Mouse (Mus musculus): ENCODE data around the gene Cd47.

Cd47 gene

DNA sequence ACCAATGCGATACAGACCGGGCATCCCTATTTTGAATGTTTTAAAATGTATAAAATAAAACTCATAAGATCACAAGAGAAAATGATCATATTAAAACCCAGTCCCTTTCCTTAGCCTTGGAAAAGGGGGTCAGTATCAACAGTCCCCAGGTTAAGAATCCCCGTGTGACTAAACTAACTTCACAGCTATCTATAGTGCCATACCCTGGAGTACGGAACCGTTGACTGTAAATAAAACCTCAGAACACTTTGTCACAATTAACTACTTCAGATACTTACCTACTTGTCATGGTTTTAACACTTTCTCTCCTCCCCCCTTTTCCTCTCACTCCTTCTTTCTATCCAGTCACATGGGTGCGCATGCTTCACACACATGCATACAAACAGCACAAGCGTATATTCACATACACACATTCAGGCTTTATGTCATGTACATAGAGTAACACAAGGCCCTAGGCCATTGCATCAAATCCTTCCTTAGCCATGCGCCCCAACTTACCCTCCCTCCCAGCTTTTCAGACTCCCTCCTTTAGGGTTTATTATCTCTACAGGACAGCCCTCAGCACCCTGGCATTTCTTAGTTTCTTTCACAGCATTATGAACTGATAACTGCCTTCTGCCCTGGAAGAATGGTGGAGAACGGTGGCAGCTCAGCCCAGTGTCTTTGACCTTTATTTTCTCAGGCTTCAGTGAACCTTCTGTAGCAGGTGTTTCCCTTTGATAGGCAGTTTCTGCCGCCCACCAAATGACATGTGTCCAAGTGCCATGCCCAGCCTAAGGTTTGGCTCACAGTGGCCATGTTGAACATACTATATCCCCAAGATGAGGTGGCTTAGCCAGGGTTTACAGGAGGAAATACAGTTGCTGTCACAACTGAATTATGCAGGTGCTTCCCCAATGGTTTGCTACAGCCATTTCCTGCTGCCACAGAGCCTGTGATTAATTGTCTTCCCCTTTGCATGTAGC is at the start of gene Cd47:
Cd47 (plus strand) TSS at position 937 of the 965 bp plus-strand sequence.
- no peak for DNase-seq

DNA sequence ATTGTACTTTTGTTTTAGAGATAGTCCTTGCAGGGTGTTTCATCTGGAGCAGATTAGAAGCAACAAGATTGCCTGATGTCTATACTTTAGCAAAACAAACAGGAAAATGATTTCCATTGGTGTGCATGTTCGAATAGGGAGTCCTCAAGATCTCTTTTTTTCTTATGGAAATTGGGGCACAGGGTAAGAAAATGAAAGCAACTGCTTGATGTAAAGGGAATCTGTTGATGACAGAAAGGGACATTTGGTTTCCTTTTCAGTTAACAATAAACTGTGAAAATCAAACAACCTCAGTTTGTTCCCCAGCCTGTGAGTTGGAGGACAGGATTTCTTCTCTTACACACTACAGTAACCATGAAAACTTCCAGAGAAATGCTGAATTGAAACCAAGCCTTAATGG is 47.4 kb upstream of the Cd47 start:
- DNase-seq: no peak

DNA sequence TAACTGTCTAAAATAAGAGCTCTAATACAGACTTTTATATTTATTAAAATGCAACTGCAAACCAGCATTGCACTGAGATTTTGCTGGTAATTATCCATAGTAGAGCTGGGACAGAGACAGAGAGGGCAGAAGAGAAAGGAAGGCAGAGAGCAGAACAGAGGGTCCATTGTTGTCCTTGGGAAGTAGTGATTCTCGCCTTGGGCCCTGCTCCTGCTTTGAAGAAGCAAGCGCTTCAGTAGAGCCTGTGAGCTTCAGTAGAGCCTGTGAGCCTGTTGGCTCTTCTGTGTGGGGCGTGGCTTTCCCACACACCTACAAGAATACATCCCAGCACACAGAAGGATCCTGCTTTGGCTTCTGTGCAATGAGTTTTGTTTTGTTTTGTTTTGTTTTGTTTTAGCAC is 47.0 kb upstream of the Cd47 start:
- DNase-seq: no peak

DNA sequence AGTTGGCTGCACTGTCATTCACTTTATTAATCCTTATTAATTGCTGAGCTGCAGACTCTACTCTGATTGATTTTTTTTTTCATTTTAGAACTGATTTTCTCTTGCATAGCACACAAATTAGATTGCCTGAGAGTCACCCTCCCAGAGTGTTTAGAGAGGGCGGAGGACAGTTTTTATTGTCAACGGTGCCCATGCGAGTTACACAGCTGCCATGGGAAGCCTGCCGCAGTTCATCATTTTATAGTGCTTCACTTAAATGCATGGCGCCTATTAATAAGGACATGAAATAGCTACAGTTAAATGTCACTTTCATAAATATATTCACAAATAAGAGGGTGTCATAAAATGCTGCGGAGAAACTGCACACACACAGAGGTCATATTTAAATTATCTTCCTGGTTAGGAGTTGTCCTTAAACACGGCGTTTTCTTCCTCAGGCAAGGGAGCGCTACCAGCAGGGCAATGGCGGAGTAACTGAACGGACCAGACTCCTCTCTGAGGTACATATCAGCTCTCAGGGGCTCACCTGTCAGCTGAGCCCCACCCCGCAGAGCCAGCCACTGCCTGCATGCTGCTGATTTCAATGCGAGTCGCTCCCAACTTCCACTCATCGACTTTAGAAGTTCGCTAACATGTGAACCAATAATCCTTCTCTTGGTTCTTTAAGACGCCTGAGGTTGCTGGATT is 39.7 kb upstream of the Cd47 start:
- DNase-seq: no peak

DNA sequence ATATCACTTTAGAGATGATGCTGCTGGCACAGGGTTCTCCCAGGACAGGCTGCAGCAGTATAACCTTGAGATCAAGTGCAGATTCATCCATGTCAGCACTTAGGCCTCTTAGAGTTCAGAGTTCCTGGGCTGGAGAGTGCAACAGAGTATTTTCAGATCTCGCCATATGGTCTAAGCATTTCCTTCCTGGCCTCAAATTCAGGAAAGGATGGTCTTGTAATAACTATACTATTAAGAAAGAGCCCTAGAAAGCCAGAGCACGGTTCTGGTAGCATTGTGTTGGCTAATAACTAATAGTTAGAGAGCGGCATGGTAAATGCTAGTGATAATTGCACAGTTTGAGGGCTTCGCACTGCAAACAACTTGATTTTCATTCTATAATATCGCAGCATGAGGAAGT is 38.4 kb upstream of the Cd47 start:
- no peak for DNase-seq

DNA sequence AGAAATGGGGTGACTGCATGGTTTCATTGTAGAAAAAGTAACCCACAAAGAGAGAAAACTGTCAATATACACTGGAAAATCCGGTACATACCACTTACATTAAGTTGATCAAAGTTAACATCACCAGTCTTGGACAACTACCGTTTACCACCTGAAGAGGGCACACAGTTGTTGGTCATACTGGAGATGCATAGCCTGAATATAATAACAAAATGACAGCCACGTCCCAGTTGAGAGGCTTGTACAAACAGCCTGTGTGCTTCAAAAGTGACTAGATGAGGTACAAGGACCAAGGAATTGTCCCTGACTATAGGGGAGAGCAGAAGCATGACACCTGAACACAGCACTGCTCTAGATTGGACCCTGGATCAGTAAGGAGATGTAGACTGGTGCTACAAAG is 34.0 kb upstream of the Cd47 start:
- DNase-seq: peak; percentile 17

DNA sequence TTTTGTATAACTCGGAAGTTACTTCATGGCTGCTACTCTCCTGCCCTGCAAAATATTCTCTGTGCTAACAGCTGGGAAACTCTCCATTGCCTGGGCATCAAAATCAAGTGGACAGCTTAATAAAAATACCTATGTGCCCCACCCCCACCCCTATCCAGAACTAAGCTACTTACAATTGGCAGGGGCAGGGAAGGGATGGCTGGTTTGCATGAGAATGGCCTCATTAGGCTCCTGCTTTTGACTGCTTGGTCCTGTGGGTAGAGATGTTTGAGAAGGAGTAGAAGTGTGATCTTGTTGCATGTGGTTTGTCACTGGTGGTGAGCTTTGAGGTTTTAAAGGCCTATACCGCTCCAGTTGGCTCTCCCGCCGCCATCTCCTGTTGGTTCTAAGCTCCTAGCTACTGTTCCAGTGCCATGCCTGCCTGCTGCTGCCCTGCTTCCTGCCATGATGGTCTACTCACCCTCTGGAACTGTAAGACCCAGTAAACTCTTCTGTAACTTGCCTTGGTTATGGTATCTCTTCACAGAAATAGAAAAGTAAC is 31.8 kb upstream of the Cd47 start:
- DNase-seq: no peak

DNA sequence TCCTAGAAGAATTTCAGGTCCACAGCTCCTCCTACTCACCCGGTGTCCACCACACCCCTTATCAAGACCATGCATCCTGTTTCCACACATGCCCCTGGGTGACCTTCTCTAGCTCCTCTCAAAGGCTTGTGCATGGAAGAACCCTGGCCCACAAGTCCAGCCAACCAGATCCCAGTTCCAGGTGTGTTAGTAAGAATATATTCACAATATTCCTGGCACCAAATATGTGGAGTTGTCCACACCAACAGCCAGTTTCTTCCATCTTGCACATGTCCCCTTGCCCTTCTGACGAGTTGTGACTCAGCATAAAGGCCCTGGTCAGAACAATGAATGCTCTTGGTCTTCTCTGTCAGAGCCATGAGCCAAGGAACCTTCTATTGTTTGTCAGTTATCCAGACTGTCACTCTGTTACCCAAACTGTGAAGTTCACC is 30.5 kb upstream of the Cd47 start:
- no peak for DNase-seq

DNA sequence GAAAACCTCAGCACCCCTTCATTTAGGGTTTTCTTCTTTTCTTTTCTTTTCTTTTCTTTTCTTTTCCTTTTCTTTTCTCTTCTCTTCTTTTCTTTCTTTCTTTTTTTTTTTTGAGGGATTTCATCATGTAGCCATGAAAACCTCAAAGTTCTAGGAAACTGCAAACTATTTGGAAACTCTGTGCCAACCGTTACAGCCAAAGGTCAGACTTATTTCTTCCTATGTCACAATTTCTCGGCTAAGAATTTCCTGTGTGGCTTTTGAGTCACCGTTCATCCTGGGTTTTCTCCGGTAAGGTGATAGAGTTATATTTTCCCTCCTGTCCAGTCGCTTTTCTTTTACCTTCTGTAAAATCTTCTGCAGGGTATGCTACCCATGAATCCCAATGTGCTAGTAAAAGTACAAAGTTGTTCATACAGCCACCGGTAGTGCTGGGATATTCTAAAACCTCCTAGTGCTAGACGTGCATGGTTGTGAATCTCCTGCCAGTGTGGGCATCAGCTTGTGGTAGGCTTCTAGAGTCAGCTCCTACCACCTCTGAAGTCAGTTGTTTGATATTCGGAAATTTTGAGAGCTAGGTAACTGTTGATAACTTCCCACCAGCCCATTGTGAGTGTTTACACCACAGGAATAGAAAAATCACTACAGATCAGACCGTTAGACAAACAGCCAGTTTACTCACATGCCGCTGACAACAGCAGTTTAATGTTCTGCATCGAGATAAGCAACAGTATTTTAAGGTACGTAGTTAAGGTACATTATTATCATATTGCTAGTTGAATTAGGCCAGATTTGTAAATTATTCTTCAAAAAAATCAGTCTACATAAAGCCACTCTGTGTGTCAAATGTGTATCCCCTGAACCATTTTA is 29.8 kb upstream of the Cd47 start:
- DNase-seq: no peak

DNA sequence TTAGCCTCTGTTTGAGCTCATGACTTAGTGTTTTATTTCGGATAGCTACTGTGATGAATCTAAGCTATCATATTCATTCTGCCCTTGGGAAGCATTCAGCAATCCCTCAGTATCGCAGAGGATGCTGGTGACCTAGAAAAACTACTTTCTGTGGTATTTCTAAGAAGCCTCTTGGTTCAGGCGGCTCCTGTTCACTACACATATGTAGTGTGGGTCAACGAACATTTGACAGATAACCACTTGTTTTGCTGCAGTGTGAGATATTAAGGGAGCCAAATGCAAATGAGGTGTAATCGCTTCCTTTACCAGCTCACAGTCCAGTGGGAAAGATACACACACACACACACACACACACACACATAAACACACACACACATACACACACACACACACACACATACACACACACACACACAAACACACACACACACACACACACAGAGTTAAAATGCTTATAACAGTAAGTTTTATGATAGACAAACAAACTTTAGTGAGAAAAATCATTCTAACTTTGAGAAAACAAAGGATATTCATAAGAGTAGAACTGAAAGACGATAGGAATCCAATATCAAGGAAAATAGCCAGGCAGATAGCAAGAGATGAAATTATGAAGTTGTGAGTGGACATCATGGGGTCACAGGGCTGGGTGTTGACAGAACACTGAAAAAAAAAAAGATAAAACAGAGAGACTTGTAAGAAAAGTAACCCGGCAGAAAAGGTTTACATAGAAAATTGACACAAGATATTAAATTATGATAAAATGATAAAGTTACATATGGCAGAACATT is 28.5 kb upstream of the Cd47 start:
- no peak for DNase-seq

DNA sequence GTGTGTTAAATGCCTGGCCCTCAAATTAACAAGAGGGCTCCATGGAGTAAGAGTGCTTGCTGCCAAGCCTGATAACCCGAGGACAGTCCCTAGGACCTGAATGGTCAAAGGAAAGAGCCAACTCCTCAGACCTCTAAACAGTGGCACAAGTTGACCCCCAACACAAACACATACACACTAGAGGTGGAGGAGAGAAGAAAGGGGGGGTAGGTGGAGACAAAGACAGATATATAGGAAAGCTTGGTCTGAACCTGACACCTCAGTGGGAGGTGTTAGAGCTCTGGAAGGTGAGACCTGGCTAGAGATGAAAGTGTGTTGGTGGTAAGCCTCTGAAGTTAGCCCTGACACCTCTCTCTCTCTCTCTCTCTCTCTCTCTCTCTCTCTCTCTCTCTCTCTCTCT is 27.8 kb upstream of the Cd47 start:
- no peak for DNase-seq

DNA sequence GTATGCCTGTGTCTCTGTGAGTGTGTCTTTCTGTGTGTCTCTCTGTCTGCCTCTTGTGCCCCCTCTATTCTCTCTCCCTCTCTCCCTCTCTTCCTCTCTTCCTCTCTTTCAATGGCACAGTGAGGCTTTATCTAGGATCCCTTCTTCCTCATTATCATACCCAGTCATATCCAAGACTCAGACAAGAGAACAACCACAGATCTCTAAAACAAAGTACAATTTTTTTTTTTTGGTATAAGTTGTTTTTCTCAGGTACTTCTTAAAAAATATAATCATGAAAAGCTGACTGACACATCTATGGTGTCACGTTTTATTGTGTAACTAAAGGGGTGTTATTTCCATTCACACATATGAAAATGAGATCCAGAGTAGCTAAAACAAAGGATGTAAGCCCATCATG is 27.3 kb upstream of the Cd47 start:
- no peak for DNase-seq

DNA sequence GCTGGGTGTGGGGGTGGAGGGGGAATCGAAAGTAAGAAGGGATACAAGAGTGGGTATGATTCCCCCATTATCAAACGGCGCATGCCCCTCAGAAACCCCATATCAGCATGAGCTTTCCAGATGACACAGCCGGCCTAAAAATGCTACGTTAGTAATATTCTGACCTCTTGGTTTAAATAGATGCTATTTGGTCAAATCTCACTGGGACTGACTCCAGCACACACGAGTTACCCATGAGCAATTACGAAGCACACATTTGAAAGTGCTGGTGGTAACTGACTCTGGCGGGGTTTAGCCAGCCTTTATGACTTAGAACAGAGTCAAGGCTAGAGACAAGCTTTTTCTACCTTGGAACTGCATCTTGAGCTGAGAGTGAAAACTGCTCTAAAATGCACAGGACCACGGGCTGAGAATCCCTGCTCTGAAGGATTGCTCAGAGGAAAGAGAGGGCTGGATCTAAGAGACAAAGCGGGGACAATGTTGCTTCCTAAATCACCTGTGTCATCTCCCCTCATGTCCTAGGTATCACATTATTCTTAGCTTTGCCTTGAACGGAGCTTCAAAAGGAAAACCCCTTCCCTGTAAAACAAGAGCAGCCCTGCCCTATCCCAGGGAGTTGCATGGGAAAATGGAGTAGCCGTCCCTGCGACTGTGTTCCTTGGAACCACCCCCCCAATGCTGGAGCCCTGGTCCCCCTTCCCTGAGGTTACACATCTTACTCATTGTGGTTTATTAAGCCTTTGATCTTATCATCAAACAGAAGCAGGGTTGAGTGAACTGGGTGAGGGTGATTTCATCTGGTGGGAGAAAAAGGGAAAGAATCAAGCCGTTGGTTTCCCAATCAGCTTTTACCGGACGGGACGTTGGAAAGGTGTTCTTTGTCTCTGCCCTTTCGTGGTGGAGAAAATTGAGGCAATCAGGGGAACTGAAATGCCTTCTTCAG is 26.0 kb upstream of the Cd47 start:
- no peak for DNase-seq

DNA sequence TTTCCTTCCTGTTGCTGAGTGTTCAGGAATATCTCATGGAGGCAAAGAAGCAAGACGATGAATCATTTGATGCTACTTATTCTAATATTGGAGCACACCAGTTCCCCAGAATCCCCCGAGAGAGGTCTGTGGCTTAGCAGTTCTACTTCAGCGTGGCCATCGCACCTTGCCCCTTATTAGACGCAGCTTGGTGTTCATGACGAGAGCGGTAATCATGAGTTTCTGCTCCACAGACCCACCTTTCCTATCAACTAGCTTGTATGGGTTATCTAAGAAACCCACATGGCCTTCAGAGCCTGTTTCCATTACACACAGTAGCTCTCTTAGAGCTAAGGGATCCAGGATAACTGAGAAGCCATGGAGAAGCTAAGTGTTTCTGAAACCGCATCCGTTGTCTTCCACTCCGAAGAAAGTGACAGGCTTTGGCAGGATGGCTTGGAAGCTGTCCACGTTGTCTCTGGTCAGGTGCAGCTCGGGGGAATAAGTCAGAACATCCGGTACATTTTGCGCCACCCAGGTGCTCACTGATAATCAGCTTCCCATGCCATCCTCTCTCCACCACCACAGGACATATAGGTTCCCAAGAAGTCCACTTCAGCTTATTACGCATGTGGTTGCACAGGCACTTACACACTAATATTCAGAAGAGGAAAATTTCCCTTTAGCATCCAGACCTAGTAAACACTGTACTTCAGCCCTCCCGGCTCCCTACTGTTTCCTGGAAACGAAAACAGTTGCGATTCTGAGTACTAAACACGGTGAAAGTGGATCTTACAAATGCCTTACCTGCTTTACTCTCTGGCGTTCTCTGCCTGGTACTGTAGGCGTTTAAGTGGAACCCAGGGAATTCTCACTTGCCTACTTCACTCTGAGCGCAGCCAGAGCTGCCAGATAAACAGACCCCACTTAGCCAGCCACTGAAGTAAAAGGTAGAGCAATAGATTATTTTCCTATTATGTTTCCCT is 25.0 kb upstream of the Cd47 start:
- DNase-seq: peak; percentile 60

DNA sequence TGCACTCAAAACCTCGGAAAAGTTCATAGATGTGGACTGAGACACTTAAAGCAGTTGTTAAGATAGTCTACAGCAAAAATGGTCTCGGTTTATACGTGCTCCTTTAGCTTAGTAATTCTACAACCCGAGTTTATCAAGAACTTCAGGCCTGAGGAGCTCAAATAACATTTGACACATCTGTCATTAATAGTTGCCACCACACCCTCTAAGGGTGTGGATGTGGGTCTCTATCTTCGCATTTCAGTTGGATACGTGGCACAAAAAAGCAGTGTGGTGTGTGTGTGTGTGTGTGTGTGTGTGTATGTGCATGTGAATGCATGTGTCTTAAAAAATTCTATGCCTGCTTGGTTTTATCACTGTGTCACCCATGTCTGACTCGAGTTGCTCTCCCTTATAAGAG is 23.4 kb upstream of the Cd47 start:
- DNase-seq: no peak

DNA sequence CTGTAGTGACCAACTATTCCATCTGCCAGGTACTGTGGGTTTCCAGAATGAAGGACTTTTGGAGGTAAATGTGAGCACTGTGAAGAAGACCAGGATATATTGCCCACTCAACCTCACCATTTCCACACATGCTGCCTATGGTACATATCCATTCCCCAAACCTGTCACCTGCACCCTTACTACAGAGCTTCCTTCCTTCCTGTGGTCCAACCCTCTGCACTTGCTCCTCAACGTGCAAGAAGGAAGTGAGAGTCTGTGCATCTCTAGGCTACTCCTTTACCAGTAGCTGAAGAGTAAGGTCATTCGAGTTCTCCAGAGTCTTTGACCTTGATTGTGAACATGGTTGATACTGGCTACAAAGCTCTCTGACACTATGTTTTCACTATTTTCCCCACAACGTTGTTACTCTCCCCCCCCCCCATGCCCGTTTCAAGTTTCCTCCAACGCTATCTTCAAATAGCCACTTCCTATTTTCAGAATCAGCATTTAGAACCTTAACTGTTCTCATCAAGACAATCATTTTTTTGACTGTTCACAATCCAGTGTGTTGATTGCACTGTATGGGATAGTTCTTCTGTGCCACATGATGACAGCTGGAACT is 18.7 kb upstream of the Cd47 start:
- DNase-seq: no peak

DNA sequence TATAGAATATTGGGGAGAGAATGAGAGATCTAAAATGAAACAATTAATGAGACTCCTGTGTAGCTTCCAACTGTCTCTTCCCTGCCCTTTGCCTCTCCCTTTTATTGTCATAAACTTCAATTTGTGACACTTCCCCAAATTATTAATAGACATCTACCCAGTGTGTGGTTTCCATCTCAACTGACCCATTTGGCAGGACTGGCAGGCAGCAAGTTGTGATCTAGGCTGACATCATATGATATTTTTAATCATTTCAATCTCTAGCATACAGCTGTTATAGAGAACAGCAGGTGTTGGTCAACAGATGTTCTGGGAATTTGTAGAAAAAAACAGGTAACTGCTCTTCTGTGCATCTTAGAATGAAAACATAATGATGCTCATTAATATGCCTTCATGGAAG is 17.0 kb upstream of the Cd47 start:
- DNase-seq: no peak

DNA sequence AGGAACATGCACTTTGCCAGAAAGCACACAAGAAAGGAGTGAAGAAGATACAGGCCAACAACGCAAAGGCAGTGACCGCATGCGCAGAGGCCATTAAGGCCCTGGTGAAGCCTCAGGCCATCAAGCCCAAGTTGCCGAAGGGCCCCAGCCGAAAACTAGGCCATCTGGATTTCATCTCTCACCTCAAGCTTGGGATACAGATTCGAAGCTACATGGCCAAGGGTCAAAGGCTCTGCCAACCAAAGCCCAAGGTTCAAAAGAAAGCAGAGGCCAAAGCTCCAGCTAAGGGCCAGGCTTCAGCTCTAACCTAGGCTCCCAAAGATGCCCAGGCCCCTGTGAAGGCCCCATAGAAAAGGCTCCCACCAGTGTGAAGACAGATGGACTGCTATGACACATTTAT is 14.2 kb upstream of the Cd47 start:
- no peak for DNase-seq

DNA sequence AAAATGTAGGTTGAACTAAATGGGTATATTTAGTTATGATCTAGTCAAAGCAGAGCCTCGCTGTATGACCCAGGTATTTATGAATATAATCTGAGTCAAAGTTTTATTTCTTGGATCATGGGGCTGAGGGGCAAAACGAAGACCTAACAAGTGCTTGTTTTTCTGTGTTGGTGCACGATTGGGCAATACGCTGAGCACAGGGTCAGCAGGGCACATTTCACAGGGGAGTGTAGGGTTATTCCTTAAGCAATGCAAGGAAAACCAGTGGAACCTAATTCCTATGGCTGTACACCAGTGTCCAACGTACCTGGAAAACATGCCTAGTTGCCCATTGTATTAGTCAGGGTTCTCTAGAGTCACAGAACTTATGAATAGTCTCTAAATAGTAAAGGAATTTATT is 12.6 kb upstream of the Cd47 start:
- no peak for DNase-seq

Measured in cerebellum, adult 9-11 months (tissue).